Mouse (Mus musculus): ENCODE measurements around the gene Rxrg.

Rxrg gene

GRCm38 (mm10) chr1:167598255-167599081 is at the start of gene Rxrg:
Gene Rxrg, plus strand, starts transcription at chr1:167598384.
- DNase-seq, result peak; percentile 51 to 61

- DNase-seq, result no peak
Measured at GRCm38 (mm10) chr1:167549324-167549723, 48.9 kb upstream of the Rxrg start.

- DNase-seq, result peak; percentile 14 to 37
Measured at GRCm38 (mm10) chr1:167551601-167552000, 46.6 kb upstream of the Rxrg start.

GRCm38 (mm10) chr1:167553959-167554526 is 44.1 kb upstream of the Rxrg start:
- DNase-seq, result no peak

- DNase-seq, result no peak
Measured at GRCm38 (mm10) chr1:167566571-167566970, 31.6 kb upstream of the Rxrg start.

- DNase-seq, result no peak
Measured at GRCm38 (mm10) chr1:167579131-167579530, 19.1 kb upstream of the Rxrg start.

GRCm38 (mm10) chr1:167583195-167583594 is 15.0 kb upstream of the Rxrg start:
- DNase-seq, result no peak

- no peak for DNase-seq
Measured at GRCm38 (mm10) chr1:167583888-167584287, 14.3 kb upstream of the Rxrg start.

GRCm38 (mm10) chr1:167588747-167589558 is 9.2 kb upstream of the Rxrg start:
- DNase-seq, result no peak

- no peak for DNase-seq
Measured at GRCm38 (mm10) chr1:167592175-167592574, 6.0 kb upstream of the Rxrg start.

GRCm38 (mm10) chr1:167599211-167599735 is 1.1 kb downstream of the Rxrg start:
- DNase-seq, result no peak

- peak; percentile 42 to 61 for DNase-seq
Measured at GRCm38 (mm10) chr1:167608201-167608741, 10.1 kb downstream of the Rxrg start.

- DNase-seq, result no peak
Measured at GRCm38 (mm10) chr1:167617131-167617530, 18.9 kb downstream of the Rxrg start.

GRCm38 (mm10) chr1:167617995-167618489 is 19.9 kb downstream of the Rxrg start:
- peak; percentile 75 to 77 for DNase-seq

- DNase-seq, result no peak
Measured at GRCm38 (mm10) chr1:167620206-167620795, 22.1 kb downstream of the Rxrg start.

- no peak for DNase-seq
Measured at GRCm38 (mm10) chr1:167625098-167625497, 26.9 kb downstream of the Rxrg start.

- no peak for DNase-seq
Measured at GRCm38 (mm10) chr1:167631765-167632164, 33.6 kb downstream of the Rxrg start.

- no peak for DNase-seq
Measured at GRCm38 (mm10) chr1:167635702-167636101, 37.5 kb downstream of the Rxrg start.

GRCm38 (mm10) chr1:167636948-167637347 is 38.8 kb downstream of the Rxrg start:
- peak; percentile 75 to 81 for DNase-seq

- peak; percentile 72 to 84 for DNase-seq
Measured at GRCm38 (mm10) chr1:167638053-167638452, 39.9 kb downstream of the Rxrg start.

- peak; percentile 80 to 83 for DNase-seq
Measured at GRCm38 (mm10) chr1:167638901-167639300, 40.7 kb downstream of the Rxrg start.

GRCm38 (mm10) chr1:167644866-167645537 is 46.8 kb downstream of the Rxrg start:
- peak; percentile 95 to 97 for DNase-seq
